Mouse (Mus musculus): ENCODE data around the gene Tiam1. TPM values are rescaled to one million over a fixed set of nuclear protein-coding genes. Genes with fewer than 3 reads are reported as not detected.

The Tiam1 gene
- polyA plus RNA-seq, 2 experiments, result 1.6 to 4.2 TPM

- Histone ChIP-seq H3K9me3 (ENCODE audit: control insufficient read depth, low read length) (no peaks in the 10 kb centered on the region), H3K36me3 (replicated peaks; ENCODE audit: control insufficient read depth, insufficient read depth, low read depth) (no peaks in the 10 kb centered on the region), H3K27me3 (ENCODE audit: control insufficient read depth, insufficient read depth, low read length) (peaks cover 25% of the 10 kb centered on the region), H3K9ac (replicated peaks) (no peak overlapping the region), H3K4me2 (ENCODE audit: low read depth) (peak overlapping the region; percentile 57), H3K4me1 (replicated peaks; ENCODE audit: control insufficient read depth in 2 of 2, insufficient read depth in 2 of 2, low read length in 1 of 2) (no peaks in the 10 kb centered on the region), H3K4me3 (ENCODE audit: insufficient read depth in 1 of 2, low read depth in 2 of 2, low read length in 2 of 2) (peak overlapping the region; percentile 27 to 37; a peak in 2 of 4 replicates), H3K27ac (no peak overlapping the region)
- 2% methylated on average over 32 of the region's 33 CpGs for WGBS (ENCODE audit: insufficient replicate concordance)
- TF ChIP-seq EP300 (IDR thresholded peaks at IDR 0.05; ENCODE audit: low read depth), result no peak
- no peak for TF ChIP-seq CTCF (IDR thresholded peaks at IDR 0.05; ENCODE audit: low read depth)
- DNase-seq (ENCODE audit: low read depth in 3 of 3, low spot score in 3 of 3) (no peak), ATAC-seq (ENCODE audit: insufficient read depth) (no peak)
Observed at GRCm38 (mm10) chr16:89960186-89960878, 183.2 kb downstream of the Tiam1 start.

GRCm38 (mm10) chr16:89958982-89959381 is 184.6 kb downstream of the Tiam1 start:
- no peaks in the 10 kb centered on the region for H3K9me3 ChIP-seq (ENCODE audit: control insufficient read depth, low read length)
- H3K4me2 ChIP-seq (ENCODE audit: low read depth), result no peak overlapping the region
- WGBS (ENCODE audit: insufficient replicate concordance), result 15% methylated on average over 12 of the region's 12 CpGs
- no peak for ATAC-seq (ENCODE audit: insufficient read depth)
- H3K4me1 ChIP-seq (replicated peaks; ENCODE audit: control insufficient read depth in 2 of 2, insufficient read depth in 2 of 2, low read length in 1 of 2), result no peaks in the 10 kb centered on the region
- no peak overlapping the region for H3K9ac ChIP-seq (replicated peaks)
- H3K27ac ChIP-seq, result no peak overlapping the region
- no peak overlapping the region for H3K4me3 ChIP-seq (ENCODE audit: insufficient read depth in 1 of 2, low read depth in 2 of 2, low read length in 2 of 2)
- peaks cover 25% of the 10 kb centered on the region for H3K27me3 ChIP-seq (ENCODE audit: control insufficient read depth, insufficient read depth, low read length)
- no peak for DNase-seq (ENCODE audit: low read depth in 3 of 3, low spot score in 3 of 3)
- H3K36me3 ChIP-seq (replicated peaks; ENCODE audit: control insufficient read depth, insufficient read depth, low read depth), result no peaks in the 10 kb centered on the region
- TF ChIP-seq CTCF (IDR thresholded peaks at IDR 0.05; ENCODE audit: low read depth), result no peak
- no peak for TF ChIP-seq EP300 (IDR thresholded peaks at IDR 0.05; ENCODE audit: low read depth)

- ATAC-seq (ENCODE audit: insufficient read depth) (no peak), DNase-seq (ENCODE audit: low read depth in 3 of 3, low spot score in 3 of 3) (no peak)
- Histone ChIP-seq H3K4me3 (ENCODE audit: insufficient read depth in 1 of 2, low read depth in 2 of 2, low read length in 2 of 2) (no peak overlapping the region), H3K9me3 (ENCODE audit: control insufficient read depth, low read length) (no peaks in the 10 kb centered on the region), H3K27ac (no peak overlapping the region), H3K36me3 (replicated peaks; ENCODE audit: control insufficient read depth, insufficient read depth, low read depth) (no peaks in the 10 kb centered on the region), H3K4me2 (ENCODE audit: low read depth) (no peak overlapping the region), H3K27me3 (ENCODE audit: control insufficient read depth, insufficient read depth, low read length) (peaks cover 25% of the 10 kb centered on the region), H3K4me1 (replicated peaks; ENCODE audit: control insufficient read depth in 2 of 2, insufficient read depth in 2 of 2, low read length in 1 of 2) (no peaks in the 10 kb centered on the region), H3K9ac (replicated peaks) (no peak overlapping the region)
- WGBS (ENCODE audit: insufficient replicate concordance), result 77% methylated on average over 10 of the region's 10 CpGs
- TF ChIP-seq EP300 (IDR thresholded peaks at IDR 0.05; ENCODE audit: low read depth), result no peak
- no peak for TF ChIP-seq CTCF (IDR thresholded peaks at IDR 0.05; ENCODE audit: low read depth)
Observed at GRCm38 (mm10) chr16:89958030-89958429, 185.5 kb downstream of the Tiam1 start.

GRCm38 (mm10) chr16:89954525-89954924 is 189.0 kb downstream of the Tiam1 start:
- ATAC-seq (ENCODE audit: insufficient read depth) (no peak), DNase-seq (ENCODE audit: low read depth in 3 of 3, low spot score in 3 of 3) (no peak)
- Histone ChIP-seq H3K27me3 (ENCODE audit: control insufficient read depth, insufficient read depth, low read length) (peaks cover 6% of the 10 kb centered on the region), H3K27ac (no peak overlapping the region), H3K4me3 (ENCODE audit: insufficient read depth in 1 of 2, low read depth in 2 of 2, low read length in 2 of 2) (no peak overlapping the region), H3K9me3 (ENCODE audit: control insufficient read depth, low read length) (no peaks in the 10 kb centered on the region), H3K4me2 (ENCODE audit: low read depth) (no peak overlapping the region), H3K4me1 (replicated peaks; ENCODE audit: control insufficient read depth in 2 of 2, insufficient read depth in 2 of 2, low read length in 1 of 2) (no peaks in the 10 kb centered on the region), H3K36me3 (replicated peaks; ENCODE audit: control insufficient read depth, insufficient read depth, low read depth) (no peaks in the 10 kb centered on the region), H3K9ac (replicated peaks) (no peak overlapping the region)
- 74% methylated on average over 8 of the region's 8 CpGs for WGBS (ENCODE audit: insufficient replicate concordance)
- no peak for TF ChIP-seq EP300 (IDR thresholded peaks at IDR 0.05; ENCODE audit: low read depth)
- no peak for TF ChIP-seq CTCF (IDR thresholded peaks at IDR 0.05; ENCODE audit: low read depth)

GRCm38 (mm10) chr16:89954114-89954513 is 189.5 kb downstream of the Tiam1 start:
- Histone ChIP-seq H3K27ac (no peak overlapping the region), H3K27me3 (ENCODE audit: control insufficient read depth, insufficient read depth, low read length) (peaks cover 3% of the 10 kb centered on the region; the same call in 1 of the 2 replicates), H3K9ac (replicated peaks) (no peak overlapping the region), H3K4me1 (replicated peaks; ENCODE audit: control insufficient read depth in 2 of 2, insufficient read depth in 2 of 2, low read length in 1 of 2) (no peaks in the 10 kb centered on the region), H3K36me3 (replicated peaks; ENCODE audit: control insufficient read depth, insufficient read depth, low read depth) (no peaks in the 10 kb centered on the region), H3K4me3 (ENCODE audit: insufficient read depth in 1 of 2, low read depth in 2 of 2, low read length in 2 of 2) (no peak overlapping the region), H3K4me2 (ENCODE audit: low read depth) (no peak overlapping the region), H3K9me3 (ENCODE audit: control insufficient read depth, low read length) (no peaks in the 10 kb centered on the region)
- 60% methylated on average over 1 of the region's 1 CpGs for WGBS (ENCODE audit: insufficient replicate concordance)
- DNase-seq (ENCODE audit: low read depth in 3 of 3, low spot score in 3 of 3) (no peak), ATAC-seq (ENCODE audit: insufficient read depth) (no peak)
- TF ChIP-seq CTCF (IDR thresholded peaks at IDR 0.05; ENCODE audit: low read depth) (no peak), EP300 (IDR thresholded peaks at IDR 0.05; ENCODE audit: low read depth) (no peak)

All from liver, embryonic 14.5 days (tissue).